Mouse (Mus musculus): ENCODE data around the gene Dhx35. TPM values are rescaled to one million over a fixed set of nuclear protein-coding genes. Genes with fewer than 3 reads are reported as not detected.

The Dhx35 gene
- polyA plus RNA-seq, 1 experiment from 2014 or later: 11.6 TPM

GRCm38 (mm10) chr2:158856896-158857499, 62.4 kb downstream of the Dhx35 start:
- no peaks in the 10 kb centered on the region for H3K9me3 ChIP-seq
- 84% methylated on average over 10 of the region's 10 CpGs for WGBS
- H3K27me3 ChIP-seq: no peaks in the 10 kb centered on the region
- ATAC-seq (ENCODE audit: insufficient number of reproducible peaks, low FRiP score, low TSS enrichment, low read depth): no peak
- H3K4me2 ChIP-seq: no peak overlapping the region
- no peak overlapping the region for H3K9ac ChIP-seq
- H3K27ac ChIP-seq: no peak overlapping the region
- H3K4me1 ChIP-seq: 0 out of 2 replicates have a peak, but pooled peaks cover 7% of the 10 kb centered on the region
- peaks cover 26% of the 10 kb centered on the region for H3K36me3 ChIP-seq
- no peak overlapping the region for H3K4me3 ChIP-seq

GRCm38 (mm10) chr2:158857579-158857978, 63.0 kb downstream of the Dhx35 start:
- H3K27me3 ChIP-seq: no peaks in the 10 kb centered on the region
- 86% methylated on average over 14 of the region's 15 CpGs for WGBS
- peaks cover 26% of the 10 kb centered on the region for H3K36me3 ChIP-seq
- no peak overlapping the region for H3K27ac ChIP-seq
- no peak for ATAC-seq (ENCODE audit: insufficient number of reproducible peaks, low FRiP score, low TSS enrichment, low read depth)
- no peak overlapping the region for H3K9ac ChIP-seq
- H3K4me2 ChIP-seq: no peak overlapping the region
- no peaks in the 10 kb centered on the region for H3K9me3 ChIP-seq
- 0 out of 2 replicates have a peak, but pooled peaks cover 7% of the 10 kb centered on the region for H3K4me1 ChIP-seq
- H3K4me3 ChIP-seq: no peak overlapping the region

- Histone ChIP-seq H3K27ac (no peak overlapping the region), H3K4me3 (no peak overlapping the region), H3K27me3 (no peaks in the 10 kb centered on the region), H3K9ac (no peak overlapping the region), H3K9me3 (no peaks in the 10 kb centered on the region), H3K4me2 (no peak overlapping the region), H3K4me1 (peaks cover 2% of the 10 kb centered on the region; the same call in 1 of the 2 replicates), H3K36me3 (peaks cover 17% of the 10 kb centered on the region)
- WGBS: 69% methylated on average over 2 of the region's 2 CpGs
- ATAC-seq (ENCODE audit: insufficient number of reproducible peaks, low FRiP score, low TSS enrichment, low read depth): no peak
Observed at GRCm38 (mm10) chr2:158861115-158861514, 66.5 kb downstream of the Dhx35 start.

- Histone ChIP-seq H3K36me3 (no peaks in the 10 kb centered on the region), H3K27me3 (no peaks in the 10 kb centered on the region), H3K4me3 (no peak overlapping the region), H3K9ac (no peak overlapping the region), H3K4me2 (no peak overlapping the region), H3K27ac (no peak overlapping the region), H3K4me1 (peaks cover 2% of the 10 kb centered on the region; the same call in 1 of the 2 replicates), H3K9me3 (no peaks in the 10 kb centered on the region)
- WGBS: 54% methylated on average over 11 of the region's 11 CpGs
- ATAC-seq (ENCODE audit: insufficient number of reproducible peaks, low FRiP score, low TSS enrichment, low read depth): no peak
Observed at GRCm38 (mm10) chr2:158863341-158864125, 68.9 kb downstream of the Dhx35 start.

GRCm38 (mm10) chr2:158864126-158864458, 69.5 kb downstream of the Dhx35 start:
- Histone ChIP-seq H3K4me3 (no peak overlapping the region), H3K27ac (no peak overlapping the region), H3K4me1 (peaks cover 2% of the 10 kb centered on the region; the same call in 1 of the 2 replicates), H3K9ac (no peak overlapping the region), H3K36me3 (no peaks in the 10 kb centered on the region), H3K9me3 (no peaks in the 10 kb centered on the region), H3K27me3 (no peaks in the 10 kb centered on the region), H3K4me2 (no peak overlapping the region)
- WGBS: 78% methylated on average over 4 of the region's 4 CpGs
- ATAC-seq (ENCODE audit: insufficient number of reproducible peaks, low FRiP score, low TSS enrichment, low read depth): no peak

GRCm38 (mm10) chr2:158865358-158865757, 70.8 kb downstream of the Dhx35 start:
- ATAC-seq (ENCODE audit: insufficient number of reproducible peaks, low FRiP score, low TSS enrichment, low read depth): no peak
- H3K4me3 ChIP-seq: no peak overlapping the region
- H3K9ac ChIP-seq: no peak overlapping the region
- no peaks in the 10 kb centered on the region for H3K36me3 ChIP-seq
- H3K9me3 ChIP-seq: no peaks in the 10 kb centered on the region
- H3K4me1 ChIP-seq: peaks cover 10% of the 10 kb centered on the region; the same call in 1 of the 2 replicates
- H3K4me2 ChIP-seq: no peak overlapping the region
- H3K27me3 ChIP-seq: no peaks in the 10 kb centered on the region
- 24% methylated on average over 10 of the region's 10 CpGs for WGBS
- H3K27ac ChIP-seq: no peak overlapping the region

GRCm38 (mm10) chr2:158886571-158886970, 92.0 kb downstream of the Dhx35 start:
- no peaks in the 10 kb centered on the region for H3K36me3 ChIP-seq
- H3K4me3 ChIP-seq: no peak overlapping the region
- no peaks in the 10 kb centered on the region for H3K9me3 ChIP-seq
- no peak overlapping the region for H3K9ac ChIP-seq
- 55% methylated on average over 6 of the region's 6 CpGs for WGBS
- no peak overlapping the region for H3K4me2 ChIP-seq
- H3K27me3 ChIP-seq: no peaks in the 10 kb centered on the region
- no peak for ATAC-seq (ENCODE audit: insufficient number of reproducible peaks, low FRiP score, low TSS enrichment, low read depth)
- H3K4me1 ChIP-seq: no peaks in the 10 kb centered on the region
- no peak overlapping the region for H3K27ac ChIP-seq

GRCm38 (mm10) chr2:158888531-158888930, 93.9 kb downstream of the Dhx35 start:
- Histone ChIP-seq H3K4me2 (no peak overlapping the region), H3K36me3 (no peaks in the 10 kb centered on the region), H3K9me3 (no peaks in the 10 kb centered on the region), H3K27me3 (0 out of 2 replicates have a peak, but pooled peaks cover 3% of the 10 kb centered on the region), H3K4me1 (no peaks in the 10 kb centered on the region), H3K4me3 (no peak overlapping the region), H3K9ac (no peak overlapping the region), H3K27ac (no peak overlapping the region)
- WGBS: 81% methylated on average over 5 of the region's 5 CpGs
- ATAC-seq (ENCODE audit: insufficient number of reproducible peaks, low FRiP score, low TSS enrichment, low read depth): no peak

GRCm38 (mm10) chr2:158889201-158889600, 94.6 kb downstream of the Dhx35 start:
- Histone ChIP-seq H3K4me1 (no peaks in the 10 kb centered on the region), H3K9ac (no peak overlapping the region), H3K27ac (no peak overlapping the region), H3K9me3 (no peaks in the 10 kb centered on the region), H3K27me3 (0 out of 2 replicates have a peak, but pooled peaks cover 3% of the 10 kb centered on the region), H3K4me2 (no peak overlapping the region), H3K4me3 (no peak overlapping the region), H3K36me3 (no peaks in the 10 kb centered on the region)
- ATAC-seq (ENCODE audit: insufficient number of reproducible peaks, low FRiP score, low TSS enrichment, low read depth): no peak
- WGBS: 65% methylated on average over 11 of the region's 11 CpGs

GRCm38 (mm10) chr2:158891319-158891718, 96.7 kb downstream of the Dhx35 start:
- Histone ChIP-seq H3K36me3 (no peaks in the 10 kb centered on the region), H3K27ac (no peak overlapping the region), H3K4me1 (no peaks in the 10 kb centered on the region), H3K9ac (no peak overlapping the region), H3K9me3 (no peaks in the 10 kb centered on the region), H3K4me2 (no peak overlapping the region), H3K4me3 (no peak overlapping the region), H3K27me3 (0 out of 2 replicates have a peak, but pooled peaks cover 3% of the 10 kb centered on the region)
- ATAC-seq (ENCODE audit: insufficient number of reproducible peaks, low FRiP score, low TSS enrichment, low read depth): no peak
- 79% methylated on average over 4 of the region's 4 CpGs for WGBS

- Histone ChIP-seq H3K36me3 (no peaks in the 10 kb centered on the region), H3K27ac (no peak overlapping the region), H3K9me3 (no peaks in the 10 kb centered on the region), H3K4me2 (no peak overlapping the region), H3K27me3 (0 out of 2 replicates have a peak, but pooled peaks cover 3% of the 10 kb centered on the region), H3K4me1 (no peaks in the 10 kb centered on the region), H3K4me3 (no peak overlapping the region), H3K9ac (no peak overlapping the region)
- no peak for ATAC-seq (ENCODE audit: insufficient number of reproducible peaks, low FRiP score, low TSS enrichment, low read depth)
- 22% methylated on average over 16 of the region's 16 CpGs for WGBS
Observed at GRCm38 (mm10) chr2:158893171-158893853, 98.7 kb downstream of the Dhx35 start.
